Mouse (Mus musculus) fat pad, adult 2 months (tissue): ENCODE measurements around the gene Cox14.

Experiments used
- DNase-seq: peaks from one replicate; pipeline ENCODE4 v3.0.0-alpha.2; 2011; ENCODE audit warnings: low read depth, low spot score; ENCODE audit errors: extremely low read depth

Gene Cox14

DNA sequence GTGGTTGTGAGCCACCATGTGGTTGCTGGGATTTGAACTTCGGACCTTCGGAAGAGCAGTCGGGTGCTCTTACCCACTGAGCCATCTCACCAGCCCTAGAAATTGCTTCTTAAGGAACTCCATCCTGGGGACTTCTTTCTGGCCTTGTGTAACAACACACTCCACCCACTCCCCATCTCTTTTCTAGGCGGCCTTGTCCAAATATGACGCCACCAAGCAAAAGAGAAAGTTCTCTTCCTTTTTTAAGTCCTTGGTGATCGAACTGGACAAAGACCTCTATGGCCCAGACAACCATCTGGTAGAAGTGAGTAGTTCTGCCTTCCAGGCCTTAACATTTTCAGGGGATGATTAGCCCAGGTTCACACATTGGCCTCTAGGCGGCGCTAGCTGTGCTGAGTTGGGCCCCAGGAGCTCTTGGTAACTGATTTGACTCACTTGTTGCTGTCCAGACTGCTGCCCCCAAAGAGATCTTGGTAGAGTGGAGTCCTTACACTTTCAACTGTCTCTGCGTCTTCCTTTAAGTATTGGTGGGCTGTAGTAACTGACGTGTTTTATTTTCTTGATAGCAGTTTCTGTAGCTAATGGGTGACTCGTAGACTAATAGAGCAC, 19.9 kb upstream of the Cox14 start, which contains the start of gene Gm17349:
Gm17349 (minus strand) TSS at position 51 of the 609 bp plus-strand sequence.
- DNase-seq, result no peak

- DNase-seq, result no peak
Measured at GRCm38 (mm10) chr15:99708176-99708575, 17.2 kb upstream of the Cox14 start.

- no peak for DNase-seq
Measured at GRCm38 (mm10) chr15:99710221-99711190, 14.9 kb upstream of the Cox14 start.

- no peak for DNase-seq
Measured at GRCm38 (mm10) chr15:99711491-99711890, 13.9 kb upstream of the Cox14 start.

DNA sequence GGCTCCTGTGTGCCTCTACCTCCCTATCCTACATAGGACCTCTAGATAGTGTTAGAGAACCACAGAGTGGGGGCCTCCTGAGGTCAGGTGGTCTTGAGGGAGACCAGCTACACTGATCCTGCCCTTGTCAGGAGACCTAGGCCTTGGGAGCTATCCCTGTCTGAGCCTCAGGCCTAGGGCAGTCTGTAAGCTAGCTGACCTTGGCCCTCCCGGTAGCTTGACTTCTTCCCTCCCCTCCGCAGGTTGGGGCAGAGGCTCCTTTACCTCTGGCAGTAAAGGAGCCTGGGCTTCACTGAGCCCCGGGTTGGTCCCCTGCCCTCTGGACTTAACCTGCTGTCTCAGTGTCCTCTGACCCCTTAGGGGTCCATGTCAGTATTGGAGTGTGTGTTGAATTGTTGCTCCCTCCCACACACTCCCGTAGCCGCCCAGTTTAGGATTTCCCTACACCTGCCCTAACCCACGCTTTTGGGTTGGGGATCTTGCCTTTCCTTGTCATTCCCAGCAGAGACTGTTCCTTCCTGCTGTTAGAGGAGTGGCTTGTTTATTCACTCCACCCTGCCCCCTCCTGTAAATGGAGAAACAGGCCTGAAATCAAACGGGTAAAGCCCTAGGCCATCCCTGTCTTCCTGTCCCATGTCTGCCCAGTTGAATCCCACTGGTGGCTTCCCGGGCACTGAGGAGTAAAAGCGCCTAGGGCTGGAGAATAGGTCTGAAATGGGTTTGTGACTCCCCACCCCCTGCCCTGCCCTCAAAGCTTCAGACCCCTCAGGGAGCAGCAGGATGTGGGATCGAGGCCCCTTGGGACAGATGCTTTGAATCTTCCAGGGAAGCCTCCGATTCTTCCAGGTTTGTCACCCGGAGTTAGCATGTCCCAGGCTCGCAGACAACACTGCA, 12.5 kb upstream of the Cox14 start:
- no peak for DNase-seq

GRCm38 (mm10) chr15:99713569-99713968, 11.8 kb upstream of the Cox14 start:
- DNase-seq, result no peak

GRCm38 (mm10) chr15:99714206-99714605, 11.2 kb upstream of the Cox14 start:
- DNase-seq, result no peak

- no peak for DNase-seq
Measured at GRCm38 (mm10) chr15:99714858-99715257, 10.6 kb upstream of the Cox14 start.

GRCm38 (mm10) chr15:99715361-99715865, 10.0 kb upstream of the Cox14 start:
- no peak for DNase-seq

GRCm38 (mm10) chr15:99715982-99716746, 9.3 kb upstream of the Cox14 start:
- no peak for DNase-seq

- DNase-seq, result no peak
Measured at GRCm38 (mm10) chr15:99716814-99717213, 8.6 kb upstream of the Cox14 start.

- no peak for DNase-seq
Measured at GRCm38 (mm10) chr15:99717386-99718334, 7.8 kb upstream of the Cox14 start, which contains the start of gene Gpd1. Gpd1 (plus strand) TSS chr15:99717515.

DNA sequence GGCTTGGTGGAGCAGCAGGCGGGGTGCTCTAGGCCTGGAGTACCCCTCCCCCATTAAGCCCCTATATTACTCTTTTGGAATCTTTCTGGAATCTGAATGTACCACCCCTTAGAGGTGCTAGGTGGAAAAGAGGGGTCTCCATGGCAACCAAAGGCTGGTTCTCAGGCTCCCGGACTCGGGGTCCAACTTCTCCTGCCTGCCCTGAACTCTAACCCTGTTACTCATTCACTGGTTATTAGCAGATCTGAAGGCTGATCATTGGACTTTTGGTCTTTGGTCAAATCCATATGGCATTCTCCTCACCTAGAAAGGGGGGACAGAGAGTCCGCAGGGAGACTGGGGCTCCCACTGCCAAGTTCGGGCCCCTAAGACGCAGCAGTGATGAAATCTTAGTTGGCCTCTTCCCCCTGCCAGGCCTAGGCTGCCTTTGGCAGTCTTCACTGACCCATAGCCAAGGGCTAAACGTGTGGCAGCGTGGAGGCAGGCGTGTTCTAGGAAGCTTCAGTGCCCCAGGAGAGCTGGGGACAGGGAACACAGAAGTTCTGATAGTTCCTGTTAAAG, 6.9 kb upstream of the Cox14 start:
- DNase-seq, result no peak

- no peak for DNase-seq
Measured at GRCm38 (mm10) chr15:99719865-99720264, 5.6 kb upstream of the Cox14 start.

GRCm38 (mm10) chr15:99721921-99722743, 3.3 kb upstream of the Cox14 start:
- no peak for DNase-seq

DNA sequence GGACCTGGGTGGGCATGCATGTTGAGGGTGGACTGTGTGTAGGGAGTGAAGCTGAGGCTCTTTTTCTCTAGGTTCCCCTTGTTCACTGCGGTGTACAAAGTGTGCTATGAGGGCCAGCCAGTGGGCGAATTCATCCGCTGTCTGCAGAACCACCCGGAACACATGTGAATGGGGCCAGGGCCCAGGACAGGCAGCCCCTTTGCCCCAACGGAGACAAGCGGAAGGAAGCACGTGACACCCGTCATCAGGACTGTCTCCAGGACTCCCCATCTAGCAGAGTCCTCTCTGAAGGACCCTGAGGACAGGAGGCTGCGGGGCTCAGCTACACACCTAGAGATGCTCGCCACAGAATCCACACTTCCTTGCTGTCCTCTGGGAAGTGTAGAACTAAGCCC, 2.3 kb upstream of the Cox14 start:
- DNase-seq, result no peak

DNA sequence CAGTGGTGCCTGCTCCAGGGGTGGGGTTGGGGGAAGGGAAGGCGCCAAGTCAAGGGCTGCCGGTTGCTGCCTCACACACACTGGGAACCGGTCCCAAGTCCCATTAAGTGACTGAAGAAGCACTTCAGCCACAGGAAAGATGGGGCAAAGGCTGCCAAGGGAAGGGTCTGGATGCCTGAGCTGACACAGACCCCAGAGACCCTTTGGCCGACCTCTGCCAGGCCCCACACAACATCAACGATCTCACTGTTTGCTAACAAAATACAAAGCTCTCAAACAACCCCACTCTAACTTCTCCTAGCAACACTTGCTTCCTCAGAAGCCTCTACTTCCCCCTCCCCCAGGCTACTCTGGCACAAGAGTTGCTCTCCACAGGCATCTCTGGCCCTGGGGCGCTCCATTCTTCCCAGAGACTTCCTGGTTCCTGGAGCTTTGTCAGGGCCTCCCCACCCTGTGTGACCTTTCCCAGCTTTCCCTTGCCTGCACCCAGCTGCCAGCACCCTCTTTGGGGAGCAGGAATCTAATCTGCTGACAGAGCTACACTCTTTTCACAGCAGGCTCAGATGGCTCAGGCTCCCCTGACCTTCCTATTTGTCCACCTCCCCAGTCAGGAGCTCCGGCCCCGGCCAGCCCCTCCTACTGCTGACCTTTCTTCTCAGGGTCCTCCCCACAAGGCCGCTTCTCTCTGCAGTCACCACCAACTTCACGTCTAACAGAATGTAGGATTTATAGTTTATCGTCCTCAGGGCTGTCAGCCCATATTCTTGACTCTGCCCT, 1.7 kb upstream of the Cox14 start:
- DNase-seq, result no peak
